ENCODE assay signal across 8 mouse cellular contexts in the genomic region with DNA sequence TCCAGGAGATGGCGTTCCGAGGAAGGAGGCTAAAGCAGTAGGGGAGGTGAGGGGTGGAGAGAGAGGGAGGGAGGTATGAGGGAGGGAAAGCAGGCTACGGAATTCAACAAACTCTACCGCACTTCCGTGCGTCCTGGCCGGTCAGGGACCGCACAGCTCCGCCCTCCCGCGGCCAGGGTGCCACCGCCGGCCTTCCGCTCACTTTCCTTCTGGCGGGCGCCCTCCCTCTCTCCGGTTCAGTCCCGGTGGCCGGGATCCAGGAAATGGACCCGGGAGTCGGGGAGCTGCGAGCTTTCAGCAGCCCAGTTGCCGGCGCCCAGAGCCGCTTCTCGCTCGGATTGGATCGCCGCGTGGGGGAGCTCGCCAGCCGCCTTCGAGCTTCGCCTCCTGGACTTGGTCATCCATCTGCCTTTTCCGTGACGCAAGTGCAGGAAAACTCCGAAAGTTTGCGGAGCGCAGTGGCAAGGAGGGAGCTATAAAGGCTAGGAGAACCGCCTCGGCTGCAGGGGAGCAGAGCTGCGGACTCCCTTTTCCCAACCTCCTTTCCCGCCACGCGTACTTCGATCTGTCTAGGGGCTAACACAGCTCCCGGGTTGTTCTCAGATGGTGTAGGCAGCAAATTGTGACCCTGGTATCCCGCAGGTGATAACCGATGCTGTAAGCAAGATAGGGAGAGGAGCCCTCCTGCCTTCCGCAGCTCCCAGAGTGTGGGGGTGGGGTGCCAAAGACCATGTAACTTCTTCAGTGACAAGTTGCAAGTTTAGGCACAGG. TPM values are rescaled to one million over a fixed set of nuclear protein-coding genes. Genes with fewer than 3 reads are reported as not detected.
DNase-seq lines count a peak whose midpoint lies in the region; ATAC-seq and TF ChIP-seq lines count a peak whose summit lies in the region.

A gene (minus strand): TSS at position 331 of the 771 bp plus-strand sequence.

- under 1% methylated on average over 46 of the region's 50 CpGs for WGBS in hindbrain, embryonic 16.5 days
- WGBS in macrophage (ENCODE audit: missing documents), result under 1% methylated on average over 49 of the region's 50 CpGs

- H3K9ac ChIP-seq in hindbrain, embryonic 16.5 days (ENCODE audit: low read depth, low read length), result peak within 1 kb of the TSS; percentile 71

- TF ChIP-seq CTCF in gastrocnemius, adult 2 months (IDR thresholded peaks at IDR 0.05), result peak; percentile 84
- peak; percentile 80 for TF ChIP-seq CTCF in left cerebral cortex, adult 2 months (IDR thresholded peaks at IDR 0.05)

- no peaks in the 10 kb centered on the region for H3K9me3 ChIP-seq in hindbrain, embryonic 16.5 days (ENCODE audit: control insufficient read depth, low read length)

- H3K27ac ChIP-seq in gastrocnemius, adult 2 months, result peak within 1 kb of the TSS; percentile 93
- H3K27ac ChIP-seq in hindbrain, embryonic 16.5 days (ENCODE audit: low read depth, low read length), result peak within 1 kb of the TSS; percentile 74
- H3K27ac ChIP-seq in left cerebral cortex, adult 2 months, result peak within 1 kb of the TSS; percentile 80
- H3K27ac ChIP-seq in macrophage, result peak within 1 kb of the TSS; percentile 49

- DNase-seq in T-cell, adult 2 months (ENCODE audit: low spot score), result peak; percentile 72
- DNase-seq in gastrocnemius, adult 2 months, result peak; percentile 98
- peak; percentile 86 to 91 for DNase-seq in left cerebral cortex, adult 2 months (ENCODE audit: extremely low spot score in 1 of 2, low spot score in 2 of 2)
- DNase-seq in retina, postnatal 7 days (ENCODE audit: low read depth, low spot score), result peak; percentile 65
- peak; percentile 92 to 95 for DNase-seq in urinary bladder, adult 18-20 months (ENCODE audit: low spot score in 2 of 2)

- H3K36me3 ChIP-seq in hindbrain, embryonic 16.5 days (ENCODE audit: control insufficient read depth, insufficient read depth, low read length), result no peaks in the 10 kb centered on the region
- H3K36me3 ChIP-seq in macrophage (ENCODE audit: inconsistent target), result no peaks in the 10 kb centered on the region

- peak within 1 kb of the TSS; percentile 94 for H3K4me2 ChIP-seq in hindbrain, embryonic 16.5 days (ENCODE audit: low read length)

- intact Hi-C loops in gastrocnemius, adult 2 months (cut with DNase I), result loop anchor here (5.0 kb wide), 3 partner anchors 36 to 204 kb away; a partner anchor contains a TSS
- intact Hi-C loops in left cerebral cortex, adult 2 months (cut with DNase I), result loop anchor here (1.0 kb wide), 2 partner anchors 37 to 203 kb away; no protein-coding TSS in a partner anchor

- peaks cover 24% of the 10 kb centered on the region for H3K4me1 ChIP-seq in hindbrain, embryonic 16.5 days (ENCODE audit: control insufficient read depth, insufficient read depth, low read depth, low read length)

- peak; percentile 71 for ATAC-seq in common myeloid progenitor, adult 5-6 weeks (replicated peaks; ENCODE audit: low read depth, poor library complexity, severe bottlenecking)
- peak; percentile 87 for ATAC-seq in hindbrain, embryonic 16.5 days

- H3K27me3 ChIP-seq in hindbrain, embryonic 16.5 days (replicated peaks; ENCODE audit: control insufficient read depth, insufficient read depth, low read length), result peaks cover 2% of the 10 kb centered on the region; the same call in 1 of the 2 replicates

- H3K79me2 ChIP-seq in macrophage (ENCODE audit: inconsistent target), result peaks cover 27% of the 10 kb centered on the region; the same call in 1 of the 2 replicates

- peak within 1 kb of the TSS; percentile 88 for H3K4me3 ChIP-seq in gastrocnemius, adult 2 months
- peak within 1 kb of the TSS; percentile 64 for H3K4me3 ChIP-seq in hindbrain, embryonic 16.5 days (ENCODE audit: low read length)
- H3K4me3 ChIP-seq in left cerebral cortex, adult 2 months, result peak within 1 kb of the TSS; percentile 65
- H3K4me3 ChIP-seq in macrophage (ENCODE audit: inconsistent target), result peak within 1 kb of the TSS; percentile 79

RNA-seq across cellular contexts. Expression of the gene that starts here (rescaled TPM):
- total RNA-seq in common myeloid progenitor, adult 5-6 weeks (2017), result 4.7 and 4.8 TPM in 2 replicates
- 1 to 10 TPM; 4.3 to 4.7 TPM for total RNA-seq in gastrocnemius, adult 2 months (2021)
- 3.0 and 3.8 TPM in 2 replicates for polyA plus RNA-seq in hindbrain, embryonic 16.5 days (2015; fragmentation: Nextera tagmentation; extraction: Ambion mirVana)
- total RNA-seq in left cerebral cortex, adult 2 months (2021), result 1 to 10 TPM; 5.8 to 7.3 TPM
- 10 to 100 TPM in 19 of 26 experiments, 1 to 10 TPM in 7; 6.2 to 41.8 (median 13.9) TPM for total RNA-seq in macrophage (2018; cell fraction: chromatin; rRNA removed)
- 10 to 100 TPM in 19 of 26 experiments, 1 to 10 TPM in 7; 4.7 to 20.6 (median 12.1) TPM for total RNA-seq in macrophage (2018; cell fraction: cytosol; rRNA removed)
- total RNA-seq in macrophage (2018; cell fraction: nucleus; rRNA removed), result 10 to 100 TPM in 24 of 26 experiments, 1 to 10 TPM in 2; 8.9 to 40.6 (median 19.4) TPM
- 6.7 to 10.5 TPM (median 9.2 TPM) in 3 replicates for polyA plus RNA-seq in macrophage (2018)

Comparison
In these comparisons a context has a peak if more than half of its experiments do, and no peak if none do; other contexts are left out.
1. Peak in every context shown above with its lines: DNase-seq, ATAC-seq, H3K4me3 ChIP-seq and H3K27ac ChIP-seq.